ENCODE assay signal across 8 mouse cellular contexts in genomic region chr8:71633164-71633563, GRCm38 (mm10). TPM values are rescaled to one million over a fixed set of nuclear protein-coding genes. Genes with fewer than 3 reads are reported as not detected.
DNase-seq lines count a peak whose midpoint lies in the region; ATAC-seq lines count a peak whose summit lies in the region.

No protein-coding gene starts in this region.

- ATAC-seq in midbrain, embryonic 15.5 days (replicated peaks): no peak

- peak; percentile 33 for DNase-seq in midbrain, embryonic 10.5 days (ENCODE audit: low spot score)
- peak; percentile 88 for DNase-seq in adrenal gland, postnatal 14 days
- DNase-seq in heart, embryonic 10.5 days (ENCODE audit: low spot score): no peak
- DNase-seq in liver: peak; percentile 66
- DNase-seq in spleen, adult 18-20 months: peak; percentile 69 to 86
- no peak for DNase-seq in c-Kit-positive CD71-positive TER-119-positive erythroid progenitor cells, embryonic 14.5 days (ENCODE audit: low spot score)
- DNase-seq in cerebellum, adult 8-10 months: no peak

- H3K9me3 ChIP-seq in midbrain, embryonic 10.5 days (replicated peaks): peaks cover 19% of the 10 kb centered on the region
- H3K9me3 ChIP-seq in midbrain, embryonic 15.5 days: no peaks in the 10 kb centered on the region
- peaks cover 12% of the 10 kb centered on the region for H3K9me3 ChIP-seq in heart, embryonic 10.5 days

- 7% methylated on average over 15 of the region's 22 CpGs for WGBS in midbrain, embryonic 10.5 days
- 6% methylated on average over 19 of the region's 22 CpGs for WGBS in midbrain, embryonic 15.5 days
- WGBS in heart, embryonic 10.5 days: 7% methylated on average over 19 of the region's 22 CpGs

- no peaks in the 10 kb centered on the region; the same call in 1 of the 2 replicates for H3K36me3 ChIP-seq in midbrain, embryonic 10.5 days
- H3K36me3 ChIP-seq in midbrain, embryonic 15.5 days (replicated peaks): 0 out of 2 replicates have a peak, but pooled peaks cover 5% of the 10 kb centered on the region
- H3K36me3 ChIP-seq in heart, embryonic 10.5 days: no peaks in the 10 kb centered on the region

- no peak overlapping the region for H3K27ac ChIP-seq in midbrain, embryonic 10.5 days (replicated peaks)
- no peak overlapping the region for H3K27ac ChIP-seq in midbrain, embryonic 15.5 days
- no peak overlapping the region for H3K27ac ChIP-seq in heart, embryonic 10.5 days

- peaks cover 82% of the 10 kb centered on the region for H3K27me3 ChIP-seq in midbrain, embryonic 10.5 days (ENCODE audit: low read depth, poor library complexity, severe bottlenecking)
- peaks cover 19% of the 10 kb centered on the region for H3K27me3 ChIP-seq in midbrain, embryonic 15.5 days (replicated peaks)
- peaks cover 70% of the 10 kb centered on the region for H3K27me3 ChIP-seq in heart, embryonic 10.5 days (ENCODE audit: insufficient read depth, poor library complexity, severe bottlenecking)

- H3K4me1 ChIP-seq in midbrain, embryonic 10.5 days: peaks cover 39% of the 10 kb centered on the region
- peaks cover 27% of the 10 kb centered on the region for H3K4me1 ChIP-seq in midbrain, embryonic 15.5 days
- peaks cover 40% of the 10 kb centered on the region for H3K4me1 ChIP-seq in heart, embryonic 10.5 days

- no peak overlapping the region for H3K4me3 ChIP-seq in midbrain, embryonic 10.5 days
- no peak overlapping the region for H3K4me3 ChIP-seq in midbrain, embryonic 15.5 days
- H3K4me3 ChIP-seq in heart, embryonic 10.5 days: peak overlapping the region; percentile 41; the same call in 1 of the 2 replicates

- H3K4me2 ChIP-seq in midbrain, embryonic 15.5 days: no peak overlapping the region

- H3K9ac ChIP-seq in midbrain, embryonic 15.5 days: no peak overlapping the region

RNA-seq across cellular contexts. Expression of gene Colgalt1, which starts 22.4 kb away (rescaled TPM):
- 51.2 and 52.8 TPM in 2 replicates for polyA plus RNA-seq in midbrain, embryonic 10.5 days (2016; fragmentation: Nextera tagmentation; extraction: Ambion mirVana)
- 70.5 and 74.5 TPM in 2 replicates for polyA plus RNA-seq in midbrain, embryonic 15.5 days (2015; fragmentation: Nextera tagmentation; extraction: Ambion mirVana)
- 60.0 and 62.0 TPM in 2 replicates for total RNA-seq in adrenal gland, postnatal 14 days (2021)
- 54.4 and 60.5 TPM in 2 replicates for polyA plus RNA-seq in heart, embryonic 10.5 days (2016; fragmentation: Nextera tagmentation; extraction: Ambion mirVana)

RNA-seq across cellular contexts. Expression of gene Fam129c, which starts 35.7 kb away (rescaled TPM):
- 4.5 and 5.4 TPM in 2 replicates for polyA plus RNA-seq in midbrain, embryonic 10.5 days (2016; fragmentation: Nextera tagmentation; extraction: Ambion mirVana)
- polyA plus RNA-seq in midbrain, embryonic 15.5 days (2015; fragmentation: Nextera tagmentation; extraction: Ambion mirVana): 9.3 and 9.4 TPM in 2 replicates
- total RNA-seq in adrenal gland, postnatal 14 days (2021): 2.6 and 6.2 TPM in 2 replicates
- polyA plus RNA-seq in heart, embryonic 10.5 days (2016; fragmentation: Nextera tagmentation; extraction: Ambion mirVana): 1.6 and 3.6 TPM in 2 replicates

RNA-seq across cellular contexts. Expression of gene Unc13a, which starts 38.4 kb away (rescaled TPM):
- polyA plus RNA-seq in midbrain, embryonic 10.5 days (2016; fragmentation: Nextera tagmentation; extraction: Ambion mirVana): 4.6 and 8.1 TPM in 2 replicates
- polyA plus RNA-seq in midbrain, embryonic 15.5 days (2015; fragmentation: Nextera tagmentation; extraction: Ambion mirVana): 26.9 and 27.4 TPM in 2 replicates
- 7.2 and 7.7 TPM in 2 replicates for total RNA-seq in adrenal gland, postnatal 14 days (2021)
- polyA plus RNA-seq in heart, embryonic 10.5 days (2016; fragmentation: Nextera tagmentation; extraction: Ambion mirVana): 0.31 and 0.48 TPM in 2 replicates

RNA-seq across cellular contexts. Expression of gene Pgls, which starts 41.2 kb away (rescaled TPM):
- polyA plus RNA-seq in midbrain, embryonic 10.5 days (2016; fragmentation: Nextera tagmentation; extraction: Ambion mirVana): 248 and 261 TPM in 2 replicates
- 217 and 221 TPM in 2 replicates for polyA plus RNA-seq in midbrain, embryonic 15.5 days (2015; fragmentation: Nextera tagmentation; extraction: Ambion mirVana)
- total RNA-seq in adrenal gland, postnatal 14 days (2021): 212 and 250 TPM in 2 replicates
- 195 and 228 TPM in 2 replicates for polyA plus RNA-seq in heart, embryonic 10.5 days (2016; fragmentation: Nextera tagmentation; extraction: Ambion mirVana)

RNA-seq across cellular contexts. Expression of gene Jak3, which starts 42.9 kb away (rescaled TPM):
- polyA plus RNA-seq in midbrain, embryonic 10.5 days (2016; fragmentation: Nextera tagmentation; extraction: Ambion mirVana): 2.8 and 3.7 TPM in 2 replicates
- 5.2 and 5.8 TPM in 2 replicates for polyA plus RNA-seq in midbrain, embryonic 15.5 days (2015; fragmentation: Nextera tagmentation; extraction: Ambion mirVana)
- 17.4 and 21.4 TPM in 2 replicates for total RNA-seq in adrenal gland, postnatal 14 days (2021)
- polyA plus RNA-seq in heart, embryonic 10.5 days (2016; fragmentation: Nextera tagmentation; extraction: Ambion mirVana): 6.7 and 9.7 TPM in 2 replicates

Comparison
In these comparisons a context has a peak if more than half of its experiments do, and no peak if none do; other contexts are left out.
1. DNase-seq: peak in midbrain, embryonic 10.5 days (single experiment), adrenal gland, postnatal 14 days (single experiment), liver (single experiment) and spleen, adult 18-20 months (2 of 2); none in heart, embryonic 10.5 days (single experiment), c-Kit-positive CD71-positive TER-119-positive erythroid progenitor cells, embryonic 14.5 days (single experiment) and cerebellum, adult 8-10 months (single experiment).